Mouse (Mus musculus) midbrain, embryonic 15.5 days (tissue): Measurements from ENCODE around the gene Cd2. TPM values are rescaled to one million over a fixed set of nuclear protein-coding genes. Genes with fewer than 3 reads are reported as not detected.

Source experiments
- ATAC-seq: fragments of 200-750 bp; cut with Nextera tagmentation; replicated peaks from 2 replicates; pipeline ENCODE4 v1.8.0; 2017; ENCODE audit warnings: moderate TSS enrichment
- H3K27ac ChIP-seq: fragments of 300-500 bp; sonication (generic); 2 replicates; pipeline ENCODE4 v1.5.1; 2015; ENCODE audit warnings: mild to moderate bottlenecking, inconsistent platforms
- H3K27me3 ChIP-seq: fragments of 300-500 bp; sonication (generic); replicated peaks from 2 replicates; pipeline ENCODE4 v1.6.1; 2015; ENCODE audit warnings: inconsistent platforms
- H3K36me3 ChIP-seq: fragments of 300-500 bp; sonication (generic); replicated peaks from 2 replicates; pipeline ENCODE4 v1.6.1; 2015; ENCODE audit warnings: inconsistent platforms
- H3K4me1 ChIP-seq: fragments of 300-500 bp; sonication (generic); 2 replicates; pipeline ENCODE4 v1.6.1; 2015; ENCODE audit warnings: inconsistent platforms
- H3K4me2 ChIP-seq: fragments of 300-500 bp; sonication (generic); 2 replicates; pipeline ENCODE4 v1.6.1; 2015; ENCODE audit warnings: inconsistent platforms, mild to moderate bottlenecking, moderate library complexity
- H3K4me3 ChIP-seq: fragments of 300-500 bp; sonication (generic); 2 replicates; pipeline ENCODE4 v1.5.1; 2015; ENCODE audit warnings: mild to moderate bottlenecking, inconsistent platforms
- H3K9ac ChIP-seq: fragments of 300-500 bp; sonication (generic); 2 replicates; pipeline ENCODE4 v1.6.1; 2015; ENCODE audit warnings: mild to moderate bottlenecking, inconsistent platforms
- H3K9me3 ChIP-seq: fragments of 300-500 bp; sonication (generic); 2 replicates; pipeline ENCODE4 v1.6.1; 2016; ENCODE audit warnings: inconsistent platforms
- WGBS: fragments of 180-500 bp; shearing (Covaris S2); methylation state at CpG from one replicate; pipeline ENCODE4 v1.1.7; 2015; ENCODE audit warnings: mixed read lengths; 5-methylcytosine and 5-hydroxymethylcytosine counted together
- polyA plus RNA-seq: library from polyadenylated mRNA; unstranded; fragments of >200 nt; fragmentation: Nextera tagmentation; extraction: Ambion mirVana; gene quantifications from 2 replicates; pipeline ENCODE4 v1.2.1, GENCODE M21; 2015

Gene Cd2
- polyA plus RNA-seq, 1 experiment from 2014 or later: not detected

GRCm38 (mm10) chr3:101230201-101230600 lies 57.5 kb downstream of the Cd2 start:
- no peak for ATAC-seq
- no peaks in the 10 kb centered on the region for H3K9me3 ChIP-seq
- peaks cover 5% of the 10 kb centered on the region; the same call in 1 of the 2 replicates for H3K4me1 ChIP-seq
- no peak overlapping the region for H3K9ac ChIP-seq
- no peak overlapping the region for H3K27ac ChIP-seq
- WGBS: 37% methylated on average over 9 of the region's 9 CpGs
- no peaks in the 10 kb centered on the region for H3K36me3 ChIP-seq
- H3K4me3 ChIP-seq: no peak overlapping the region
- no peak overlapping the region for H3K4me2 ChIP-seq
- H3K27me3 ChIP-seq: no peaks in the 10 kb centered on the region

- H3K9ac ChIP-seq: no peak overlapping the region
- no peaks in the 10 kb centered on the region for H3K9me3 ChIP-seq
- H3K4me2 ChIP-seq: no peak overlapping the region
- no peaks in the 10 kb centered on the region for H3K27me3 ChIP-seq
- 38% methylated on average over 5 of the region's 5 CpGs for WGBS
- peaks cover 5% of the 10 kb centered on the region; the same call in 1 of the 2 replicates for H3K4me1 ChIP-seq
- no peak for ATAC-seq
- no peaks in the 10 kb centered on the region for H3K36me3 ChIP-seq
- no peak overlapping the region for H3K4me3 ChIP-seq
- no peak overlapping the region for H3K27ac ChIP-seq
Measured at GRCm38 (mm10) chr3:101229551-101229930, 58.2 kb downstream of the Cd2 start.

DNA sequence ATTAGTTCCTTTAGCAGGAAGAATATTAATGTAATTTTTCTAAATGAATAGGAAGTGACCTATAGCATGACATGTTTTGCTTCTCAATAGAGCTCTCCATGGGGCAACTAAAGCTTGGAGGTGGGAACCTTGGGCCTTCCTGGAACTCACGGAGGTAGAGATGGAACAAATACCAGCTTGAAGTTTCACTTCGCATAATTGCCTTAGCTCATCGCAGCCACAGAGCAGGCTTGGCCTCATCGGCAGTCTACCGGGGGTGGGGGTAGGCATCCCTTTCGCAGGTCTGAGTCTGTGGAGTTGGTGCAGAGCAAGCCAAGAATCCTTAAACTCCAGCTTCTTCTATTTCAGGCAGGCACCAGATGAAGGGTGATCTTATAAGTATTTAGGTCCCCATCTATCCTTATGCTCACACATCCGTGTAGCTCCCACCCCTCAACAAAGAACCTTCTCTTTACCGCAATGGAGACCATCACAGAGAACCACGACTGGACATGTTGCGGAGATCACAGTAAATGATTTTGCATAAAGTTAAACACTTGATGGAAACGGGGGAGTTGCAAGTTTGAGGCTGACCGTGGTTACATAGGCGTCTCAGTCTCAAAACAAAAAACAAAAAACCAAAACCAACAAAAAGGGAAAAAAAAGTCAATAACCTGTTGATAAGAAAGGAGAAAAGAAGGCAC lies 58.7 kb downstream of the Cd2 start:
- whole genome bisulfite sequencing: 85% methylated on average over 13 of the region's 13 CpGs
- H3K9me3 ChIP-seq: no peaks in the 10 kb centered on the region

DNA sequence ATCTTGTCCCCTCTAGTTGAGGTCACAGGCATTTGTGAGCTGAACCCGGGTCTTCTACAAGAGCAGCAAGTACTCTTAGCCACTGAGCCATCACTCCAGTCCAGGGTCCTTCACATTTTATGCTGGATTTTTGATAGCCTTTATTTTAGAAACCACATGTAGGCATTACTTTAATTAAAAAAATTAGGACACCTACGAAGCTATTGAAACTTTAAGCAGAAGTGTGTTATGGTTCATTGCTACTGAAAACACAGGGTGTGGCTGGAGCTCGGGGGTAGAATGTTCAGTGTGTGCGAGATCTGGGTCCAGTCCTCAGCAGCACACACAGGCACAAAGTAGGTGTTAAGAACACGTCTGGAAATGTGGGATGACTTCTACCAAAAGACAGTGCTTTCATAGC lies 59.7 kb downstream of the Cd2 start:
- Histone ChIP-seq H3K36me3 (no peaks in the 10 kb centered on the region), H3K4me1 (peaks cover 5% of the 10 kb centered on the region; the same call in 1 of the 2 replicates), H3K27ac (no peak overlapping the region), H3K9ac (no peak overlapping the region), H3K4me3 (no peak overlapping the region), H3K4me2 (no peak overlapping the region), H3K27me3 (no peaks in the 10 kb centered on the region), H3K9me3 (no peaks in the 10 kb centered on the region)
- 77% methylated on average over 5 of the region's 5 CpGs for WGBS
- ATAC-seq: no peak

More for the DNA sequence above, 58.7 kb downstream of the Cd2 start:
- ATAC-seq: no peak
- Histone ChIP-seq H3K4me1 (peaks cover 5% of the 10 kb centered on the region; the same call in 1 of the 2 replicates), H3K36me3 (no peaks in the 10 kb centered on the region), H3K9ac (no peak overlapping the region), H3K27me3 (no peaks in the 10 kb centered on the region), H3K4me2 (no peak overlapping the region), H3K4me3 (no peak overlapping the region), H3K27ac (no peak overlapping the region)

Other genes starting within 250 kb of the Cd2 start
- gene Ptgfrn, start 177.7 kb downstream of the Cd2 start, polyA plus RNA-seq: 2.6 and 2.7 TPM in 2 replicates
- 99.0 and 104 TPM in 2 replicates for gene Igsf3, start 89.1 kb upstream of the Cd2 start, polyA plus RNA-seq